Mouse (Mus musculus) lung, embryonic 14.5 days (tissue): ENCODE results near the gene Anxa9. TPM values are rescaled to one million over a fixed set of nuclear protein-coding genes. Genes with fewer than 3 reads are reported as not detected.

Source experiments
- ATAC-seq: fragments of 200-750 bp; cut with Nextera tagmentation; 2 replicates; pipeline ENCODE4 v1.8.0; 2017; ENCODE audit warnings: mild to moderate bottlenecking, moderate TSS enrichment, moderate library complexity; ENCODE audit not compliant: insufficient read depth
- DNase-seq: peaks from one replicate; pipeline ENCODE4 v3.0.0-alpha.2; 2015
- H3K27ac ChIP-seq: fragments of 300-500 bp; sonication (generic); 2 replicates; pipeline ENCODE4 v1.5.1; 2014; ENCODE audit warnings: low read depth, mild to moderate bottlenecking, moderate library complexity
- H3K27me3 ChIP-seq: fragments of 300-500 bp; sonication (generic); 2 replicates; pipeline ENCODE4 v1.6.1; 2014; ENCODE audit warnings: low read length, control low read depth; ENCODE audit not compliant: insufficient read depth
- H3K36me3 ChIP-seq: fragments of 300-500 bp; sonication (generic); 2 replicates; pipeline ENCODE4 v1.6.1; 2014; ENCODE audit warnings: control low read depth; ENCODE audit not compliant: insufficient read depth
- H3K4me1 ChIP-seq: fragments of 300-500 bp; sonication (generic); 2 replicates; pipeline ENCODE4 v1.6.1; 2014; ENCODE audit warnings: antibody characterized with exemption, control low read depth; ENCODE audit not compliant: insufficient read depth
- H3K4me2 ChIP-seq: fragments of 300-500 bp; sonication (generic); 2 replicates; pipeline ENCODE4 v1.6.1; 2014; ENCODE audit warnings: mild to moderate bottlenecking
- H3K4me3 ChIP-seq: fragments of 300-500 bp; sonication (generic); 2 replicates; pipeline ENCODE4 v1.5.1; 2014; ENCODE audit warnings: low read depth, low read length
- H3K9ac ChIP-seq: fragments of 300-500 bp; sonication (generic); 2 replicates; pipeline ENCODE4 v1.6.1; 2014
- H3K9me3 ChIP-seq: fragments of 300-500 bp; sonication (generic); 2 replicates; pipeline ENCODE4 v1.6.1; 2016; ENCODE audit warnings: low read depth, low read length, control low read depth
- CTCF ChIP-seq: IDR thresholded peaks from 2 replicates; pipeline ENCODE4 v1.5.1; 2016; ENCODE audit warnings: antibody characterized with exemption, low read depth
- WGBS: fragments of 180-500 bp; shearing (Covaris S2); extraction: QIAGEN DNeasy Blood & Tissue Kit; methylation state at CpG from one replicate; pipeline ENCODE4 v1.1.7; 2014; 5-methylcytosine and 5-hydroxymethylcytosine counted together
- polyA plus RNA-seq: library from polyadenylated mRNA; unstranded; fragments of >200 nt; fragmentation: Nextera tagmentation; extraction: Ambion mirVana; gene quantifications from 2 replicates; pipeline ENCODE4 v1.2.1, GENCODE M21; 2014

The Anxa9 gene
- polyA plus RNA-seq, 1 experiment from 2014 or later, result 2.0 TPM

DNA sequence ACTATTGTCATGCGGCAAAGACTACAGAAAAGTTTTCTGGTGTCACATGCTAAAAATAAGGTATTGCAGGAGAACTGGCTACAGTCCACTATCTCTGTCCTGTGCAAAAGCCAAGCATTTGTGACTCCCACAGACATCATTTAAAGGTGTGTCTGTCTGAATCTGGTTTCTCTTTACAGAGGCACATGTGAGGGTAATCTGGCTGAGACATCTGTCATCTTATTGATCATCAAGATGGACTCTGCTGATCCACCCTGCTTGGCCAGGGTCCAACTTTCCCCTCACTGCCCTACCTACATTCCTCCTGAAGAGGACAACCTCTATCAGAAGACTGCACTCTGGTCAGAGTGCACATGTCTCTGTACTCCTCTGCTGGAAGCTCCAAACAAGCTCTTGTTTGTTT lies 29.8 kb downstream of the Anxa9 start:
- Histone ChIP-seq H3K9me3 (no peaks in the 10 kb centered on the region), H3K4me1 (0 out of 2 replicates have a peak, but pooled peaks cover 3% of the 10 kb centered on the region), H3K36me3 (0 out of 2 replicates have a peak, but pooled peaks cover 6% of the 10 kb centered on the region), H3K27ac (no peak overlapping the region), H3K27me3 (no peaks in the 10 kb centered on the region), H3K4me2 (no peak overlapping the region), H3K4me3 (no peak overlapping the region), H3K9ac (no peak overlapping the region)
- no peak for ATAC-seq
- TF ChIP-seq CTCF, result no peak
- no peak for DNase-seq
- WGBS, result 89% methylated on average over 1 of the region's 1 CpGs

DNA sequence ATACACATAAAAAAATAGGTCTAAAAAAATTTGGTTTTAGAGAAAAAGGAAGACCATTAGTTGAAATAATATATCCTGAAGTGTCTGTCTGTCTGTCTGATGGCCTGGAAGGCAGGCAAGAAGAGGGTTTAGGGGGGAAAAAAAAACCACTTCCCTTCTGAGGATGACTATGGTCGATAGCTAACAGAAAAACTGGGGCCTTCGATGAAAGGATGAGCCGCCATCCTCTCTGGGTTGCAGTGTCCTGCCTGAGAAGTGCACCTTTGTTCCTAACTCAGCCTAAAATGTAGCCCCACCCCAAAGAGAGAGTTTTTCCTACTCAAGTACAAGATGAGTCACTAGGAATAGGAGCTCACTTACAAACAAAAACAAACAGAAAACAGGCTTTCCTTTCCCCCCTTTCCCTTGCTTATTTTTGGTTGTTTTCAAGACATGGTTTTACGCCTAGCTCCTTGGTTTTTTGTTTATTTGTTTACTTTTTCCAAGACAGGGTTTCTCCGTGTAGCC lies 30.5 kb downstream of the Anxa9 start:
- 0 out of 2 replicates have a peak, but pooled peaks cover 6% of the 10 kb centered on the region for H3K36me3 ChIP-seq
- ATAC-seq, result no peak
- H3K4me2 ChIP-seq, result no peak overlapping the region
- TF ChIP-seq CTCF, result no peak
- no peak overlapping the region for H3K9ac ChIP-seq
- no peak for DNase-seq
- no peak overlapping the region for H3K4me3 ChIP-seq
- WGBS, result 71% methylated on average over 5 of the region's 5 CpGs
- H3K9me3 ChIP-seq, result no peaks in the 10 kb centered on the region
- H3K27ac ChIP-seq, result no peak overlapping the region
- H3K27me3 ChIP-seq, result no peaks in the 10 kb centered on the region
- 0 out of 2 replicates have a peak, but pooled peaks cover 3% of the 10 kb centered on the region for H3K4me1 ChIP-seq

GRCm38 (mm10) chr3:95275161-95275560 lies 31.8 kb downstream of the Anxa9 start:
- Histone ChIP-seq H3K4me1 (no peaks in the 10 kb centered on the region), H3K4me3 (no peak overlapping the region), H3K4me2 (no peak overlapping the region), H3K27ac (no peak overlapping the region), H3K9me3 (no peaks in the 10 kb centered on the region), H3K27me3 (no peaks in the 10 kb centered on the region), H3K36me3 (0 out of 2 replicates have a peak, but pooled peaks cover 6% of the 10 kb centered on the region), H3K9ac (no peak overlapping the region)
- WGBS, result 66% methylated on average over 6 of the region's 6 CpGs
- DNase-seq (no peak), ATAC-seq (no peak)
- TF ChIP-seq CTCF, result no peak

- no peak for DNase-seq
- Histone ChIP-seq H3K36me3 (peaks cover 6% of the 10 kb centered on the region; the same call in 1 of the 2 replicates), H3K4me3 (no peak overlapping the region), H3K4me2 (no peak overlapping the region), H3K4me1 (no peaks in the 10 kb centered on the region), H3K27me3 (no peaks in the 10 kb centered on the region), H3K9me3 (no peaks in the 10 kb centered on the region), H3K27ac (no peak overlapping the region), H3K9ac (no peak overlapping the region)
- 96% methylated on average over 4 of the region's 4 CpGs for WGBS
- no peak for TF ChIP-seq CTCF
- no peak for ATAC-seq
Observed at GRCm38 (mm10) chr3:95274453-95274852, 32.5 kb downstream of the Anxa9 start.

DNA sequence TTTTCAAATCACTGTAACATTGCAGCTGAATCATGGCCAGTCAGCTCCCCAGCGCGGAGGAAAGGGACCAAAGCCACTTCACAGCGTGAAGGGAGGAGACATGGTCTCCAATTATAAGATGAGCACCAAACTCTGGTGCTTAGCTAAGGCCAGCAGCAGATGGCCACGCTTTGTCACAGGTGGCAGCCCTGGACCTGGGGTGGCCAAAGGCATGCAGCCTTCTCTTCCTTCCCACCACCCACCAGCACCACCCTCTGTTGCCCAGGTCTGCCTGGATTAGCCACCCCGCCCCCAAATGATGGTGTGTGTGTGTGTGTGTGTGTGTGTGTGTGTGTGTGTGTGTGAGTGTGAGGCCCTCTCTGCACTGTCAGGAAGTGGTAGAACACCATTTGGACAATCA lies 33.5 kb downstream of the Anxa9 start:
- WGBS, result 89% methylated on average over 5 of the region's 5 CpGs
- no peaks in the 10 kb centered on the region for H3K4me1 ChIP-seq

DNA sequence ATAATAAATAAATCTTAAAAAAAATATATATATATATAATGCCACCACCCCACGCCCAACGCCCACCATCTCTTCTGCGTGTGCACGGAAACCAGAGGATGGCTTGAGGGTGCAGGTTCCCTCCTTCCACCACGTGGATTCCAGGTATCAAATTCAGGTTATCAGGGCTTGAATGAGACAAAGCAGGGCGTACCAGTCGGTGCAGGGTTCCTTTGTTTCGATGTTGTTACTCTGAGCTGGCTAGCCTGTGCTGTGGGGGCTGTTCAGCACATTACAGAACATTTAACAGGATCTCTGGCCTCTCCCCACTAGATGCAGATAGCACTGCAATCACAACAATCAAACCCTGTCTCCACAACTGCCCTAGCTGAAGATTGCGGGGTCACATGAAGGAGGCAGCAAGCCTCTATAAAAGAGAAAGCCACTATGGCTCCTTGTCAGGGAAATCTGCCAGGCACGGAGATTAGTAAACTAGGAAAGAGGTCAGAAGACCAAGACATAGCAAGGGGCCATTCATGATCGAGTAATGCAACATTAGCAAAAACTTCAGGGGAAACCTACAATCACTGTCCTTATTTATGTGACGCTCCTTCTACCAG lies 36.1 kb downstream of the Anxa9 start:
- Histone ChIP-seq H3K27ac (no peak overlapping the region), H3K4me1 (no peaks in the 10 kb centered on the region), H3K9me3 (no peaks in the 10 kb centered on the region), H3K9ac (no peak overlapping the region), H3K36me3 (peaks cover 22% of the 10 kb centered on the region), H3K4me3 (no peak overlapping the region), H3K4me2 (no peak overlapping the region), H3K27me3 (no peaks in the 10 kb centered on the region)
- 82% methylated on average over 12 of the region's 12 CpGs for WGBS
- no peak for TF ChIP-seq CTCF
- ATAC-seq (no peak), DNase-seq (no peak)

More for the DNA sequence above, 33.5 kb downstream of the Anxa9 start:
- 0 out of 2 replicates have a peak, but pooled peaks have one; percentile 10 for ATAC-seq
- TF ChIP-seq CTCF, result no peak
- DNase-seq, result no peak
- Histone ChIP-seq H3K4me2 (no peak overlapping the region), H3K9ac (no peak overlapping the region), H3K27ac (no peak overlapping the region), H3K36me3 (peaks cover 14% of the 10 kb centered on the region), H3K9me3 (no peaks in the 10 kb centered on the region), H3K4me3 (no peak overlapping the region), H3K27me3 (no peaks in the 10 kb centered on the region)

DNA sequence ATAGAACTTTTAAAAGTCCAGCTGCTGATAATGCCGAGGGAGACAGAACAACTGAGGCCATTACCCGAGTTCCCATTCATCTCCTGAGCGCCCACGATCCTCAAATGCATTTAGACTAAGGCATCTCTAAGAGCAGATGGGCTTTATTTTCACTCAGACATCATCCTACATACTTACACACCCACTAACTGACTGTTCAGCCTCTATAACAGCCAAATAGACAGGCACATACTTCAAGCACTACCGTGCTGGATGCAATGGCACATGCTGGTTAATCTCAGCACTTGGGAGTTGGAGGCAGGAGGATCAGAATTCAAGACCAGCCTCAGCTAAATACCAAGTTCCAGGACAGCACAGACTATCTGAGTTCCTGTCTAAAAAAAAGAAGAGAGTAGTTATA lies 37.2 kb downstream of the Anxa9 start:
- Histone ChIP-seq H3K9me3 (no peaks in the 10 kb centered on the region), H3K27me3 (no peaks in the 10 kb centered on the region), H3K27ac (no peak overlapping the region), H3K4me3 (no peak overlapping the region), H3K4me1 (no peaks in the 10 kb centered on the region), H3K4me2 (no peak overlapping the region), H3K9ac (no peak overlapping the region), H3K36me3 (peaks cover 30% of the 10 kb centered on the region)
- ATAC-seq (no peak), DNase-seq (no peak)
- TF ChIP-seq CTCF, result no peak
- 83% methylated on average over 5 of the region's 5 CpGs for WGBS
